Mouse (Mus musculus): ENCODE data around the gene Mrps18b.

- TF ChIP-seq POLR2A (IDR thresholded peaks at IDR 0.05; ENCODE audit: borderline replicate concordance, insufficient read depth, low read length) = no peak
- TF ChIP-seq CTCF (IDR thresholded peaks at IDR 0.05; ENCODE audit: borderline replicate concordance, insufficient read depth, low read depth, low read length) = no peak
Measured at GRCm38 (mm10) chr17:35918276-35919059, 2.3 kb upstream of the Mrps18b start.
